Mouse (Mus musculus) layer of hippocampus, adult 2 months (tissue): ENCODE measurements around the gene Rnf40. TPM values are rescaled to one million over a fixed set of nuclear protein-coding genes. Genes with fewer than 3 reads are reported as not detected.
A peak's percentile ranks its signal among the peaks of the same experiment; 100 is the strongest.

Source experiments
- DNase-seq, 2 experiments: peaks; one replicate each; pipeline ENCODE4 v3.0.0; 2022; ENCODE audit warnings: low spot score in 2 of 2
- H3K27ac ChIP-seq: fragments of 200-600 bp; 2 replicates; pipeline ENCODE4 v1.8.1; 2022
- H3K4me3 ChIP-seq: fragments of 200-600 bp; 2 replicates; pipeline ENCODE4 v1.8.1; 2022; ENCODE audit warnings: mild to moderate bottlenecking
- CTCF ChIP-seq: fragments of 200-600 bp; conservative IDR thresholded peaks from 2 replicates; pipeline ENCODE4 v1.8.1; 2022; ENCODE audit warnings: antibody characterized with exemption, mild to moderate bottlenecking, moderate library complexity
- long read RNA-seq, 2 experiments: library from polyadenylated mRNA; stranded (forward); transcript quantifications; one replicate each; pipeline ENCODE4 v2.0.0; 2021; ENCODE audit warnings: borderline mapping rate in 2 of 2
- total RNA-seq, 2 experiments: library from RNA; stranded (reverse); gene quantifications; 2 replicates each; pipeline ENCODE4 v1.2.3; 2021

The Rnf40 gene
- 10 to 100 TPM; 69.5 to 72.8 TPM for total RNA-seq
- long read RNA-seq, experiment 1, full-length matches to known transcripts: 65 of 95 reads
- long read RNA-seq, experiment 1, partial matches to known transcripts: 10 of 95 reads
- long read RNA-seq, experiment 1, other reads (novel, unspliced or antisense): 20 of 95 reads
- long read RNA-seq, experiment 2, full-length matches to known transcripts: 74 of 105 reads
- long read RNA-seq, experiment 2, partial matches to known transcripts: 11 of 105 reads
- long read RNA-seq, experiment 2, other reads (novel, unspliced or antisense): 20 of 105 reads

DNA sequence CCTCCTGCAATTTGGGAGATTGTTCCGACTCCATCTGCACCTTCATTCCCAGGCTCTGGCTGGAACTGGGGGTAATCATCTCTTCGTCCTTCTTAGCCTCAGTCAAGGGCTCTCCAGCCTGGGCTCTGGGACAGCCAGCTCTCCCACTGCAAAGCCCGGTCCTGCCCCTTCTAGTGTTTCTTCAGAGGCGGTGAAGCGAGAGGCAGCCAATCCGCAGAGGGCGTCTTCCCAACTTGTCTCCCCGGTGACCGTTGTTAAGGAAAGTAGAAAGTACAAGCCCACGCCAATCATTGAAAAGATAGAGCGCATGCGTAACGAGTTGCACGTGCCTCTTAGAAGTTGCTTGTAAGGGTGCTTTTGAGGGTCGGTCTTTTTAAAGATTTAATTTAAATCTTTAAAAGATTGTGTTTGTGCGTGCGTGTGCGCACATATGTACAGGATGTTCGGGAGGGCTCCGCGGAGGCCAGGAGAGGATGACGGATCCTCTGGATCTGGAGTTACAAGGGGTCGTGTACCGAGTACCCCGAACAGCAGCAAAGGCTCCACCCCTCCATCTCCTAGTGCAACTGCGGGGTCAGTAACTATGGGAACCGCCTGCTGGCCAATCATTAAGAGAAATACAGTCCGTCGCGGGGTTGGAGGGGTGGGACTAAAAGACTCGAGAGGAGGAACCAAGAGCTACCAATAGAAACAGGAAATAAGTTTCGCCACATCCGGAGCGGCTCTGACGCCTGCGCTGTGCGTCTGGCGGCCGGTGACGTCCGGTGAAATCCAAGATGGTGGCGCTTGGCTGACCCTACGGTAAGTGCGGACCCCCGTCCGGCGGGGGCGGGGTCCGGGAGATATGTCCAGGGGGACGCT is at the start of gene Rnf40, which contains the start of gene Ccdc189:
TSS of gene Rnf40 (plus strand) at position 757 of the 861 bp plus-strand sequence.
TSS of gene Ccdc189 (minus strand) at position 585 of the 861 bp plus-strand sequence.
- H3K4me3 ChIP-seq: peak within 1 kb of the TSS; percentile 99
- DNase-seq: peak; percentile 89 to 98
- peak within 1 kb of the TSS; percentile 93 for H3K27ac ChIP-seq
- no peak; the same call in 1 of the 2 replicates for TF ChIP-seq CTCF

DNA sequence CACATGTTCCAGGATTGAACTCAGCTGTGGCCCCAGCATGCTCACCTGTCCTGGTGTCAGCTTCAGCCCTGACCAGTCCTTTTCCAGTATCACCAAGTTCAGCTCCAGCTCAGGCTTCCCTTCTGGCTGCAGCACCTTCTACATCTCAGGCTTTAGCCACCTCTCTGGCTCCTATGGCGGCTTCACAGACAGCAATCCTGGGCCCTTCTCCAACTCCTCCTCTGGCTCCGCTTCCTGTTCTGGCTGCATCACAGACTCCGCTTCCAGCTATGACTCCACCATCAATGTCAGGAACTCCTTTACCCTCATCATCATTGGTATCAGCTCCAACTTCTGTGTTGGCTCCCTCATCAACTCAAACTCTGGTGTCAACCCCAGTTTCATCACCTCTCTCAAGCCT is 46.9 kb upstream of the Rnf40 start:
- Histone ChIP-seq H3K27ac (no peak overlapping the region), H3K4me3 (no peak overlapping the region)
- no peak for DNase-seq
- TF ChIP-seq CTCF: no peak

DNA sequence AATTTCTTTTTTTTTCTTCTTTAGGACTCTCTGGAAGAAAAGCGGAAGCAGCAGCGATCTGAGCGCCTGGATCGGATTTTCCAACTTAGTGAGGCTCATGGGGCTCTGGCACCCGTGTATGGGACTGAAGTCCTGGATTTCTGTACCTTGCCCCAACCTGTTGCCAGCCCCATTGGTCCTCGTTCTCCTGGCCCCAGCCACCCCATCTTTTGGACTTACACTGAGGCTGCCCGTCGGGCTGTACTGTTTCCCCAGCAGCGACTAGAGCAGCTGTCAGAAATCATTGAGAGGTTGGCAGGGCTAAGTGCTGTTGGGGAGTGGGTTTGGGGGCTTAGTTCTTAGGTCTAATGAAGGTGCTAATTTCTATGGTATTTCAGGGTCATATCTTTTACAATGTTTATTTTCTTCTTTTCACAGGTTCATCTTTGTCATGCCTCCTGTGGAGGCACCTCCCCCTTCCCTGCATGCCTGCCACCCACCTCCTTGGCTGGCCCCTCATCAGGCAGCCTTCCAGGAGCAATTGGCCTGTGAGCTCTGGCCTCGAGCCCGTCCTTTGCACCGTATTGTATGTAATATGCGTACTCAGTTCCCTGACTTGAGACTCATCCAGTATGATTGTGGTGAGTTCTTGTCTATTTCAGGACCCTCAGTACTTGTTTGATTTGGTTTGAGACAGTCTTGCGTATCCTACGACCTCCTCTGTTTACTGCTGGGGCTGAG is 39.3 kb upstream of the Rnf40 start:
- no peak overlapping the region for H3K4me3 ChIP-seq
- peak in 1 of 2 experiments; percentile 33 for DNase-seq
- H3K27ac ChIP-seq: peak overlapping the region; percentile 39; the same call in 1 of the 2 replicates
- TF ChIP-seq CTCF: no peak

DNA sequence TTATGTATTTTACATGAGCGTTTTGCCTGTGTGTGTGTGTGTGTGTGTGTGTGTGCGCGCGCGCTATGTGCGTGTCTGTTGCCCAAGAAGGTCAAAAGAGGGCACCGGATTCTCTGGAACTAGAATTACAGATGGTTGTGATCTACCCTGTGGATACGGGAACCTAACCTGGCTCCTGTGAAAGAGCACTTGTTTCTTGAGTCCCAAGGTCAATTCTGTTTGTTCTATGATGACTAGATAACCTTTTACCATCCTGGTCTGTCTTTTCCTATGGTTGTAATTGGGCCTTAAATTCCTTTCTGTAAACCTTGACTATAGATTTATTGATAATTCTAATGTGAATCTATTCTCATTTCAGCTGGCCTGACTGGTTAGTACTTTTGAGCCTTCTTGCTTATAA is 37.0 kb upstream of the Rnf40 start:
- Histone ChIP-seq H3K27ac (no peak overlapping the region), H3K4me3 (no peak overlapping the region)
- no peak for TF ChIP-seq CTCF
- DNase-seq: no peak

DNA sequence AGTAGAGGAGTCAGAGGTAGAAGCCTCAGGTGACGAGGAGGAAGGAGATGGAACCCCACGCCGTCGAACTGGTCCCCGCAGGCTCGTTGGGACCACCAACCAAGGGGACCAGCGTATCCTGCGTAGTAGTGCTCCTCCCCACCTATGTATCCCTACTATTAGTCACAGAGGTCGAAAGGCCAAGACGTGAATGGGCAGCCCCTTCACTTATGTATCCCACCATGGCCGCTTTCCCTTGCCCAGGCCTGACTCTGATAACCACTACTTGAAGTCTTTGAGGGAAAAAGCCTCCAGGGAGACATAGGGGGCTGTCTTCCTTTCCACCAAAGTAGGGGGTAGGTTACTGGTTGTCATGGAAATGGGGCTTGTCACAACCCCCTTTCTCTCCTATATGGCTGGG is 28.0 kb upstream of the Rnf40 start:
- H3K27ac ChIP-seq: no peak overlapping the region
- no peak for TF ChIP-seq CTCF
- DNase-seq: no peak
- no peak overlapping the region for H3K4me3 ChIP-seq

DNA sequence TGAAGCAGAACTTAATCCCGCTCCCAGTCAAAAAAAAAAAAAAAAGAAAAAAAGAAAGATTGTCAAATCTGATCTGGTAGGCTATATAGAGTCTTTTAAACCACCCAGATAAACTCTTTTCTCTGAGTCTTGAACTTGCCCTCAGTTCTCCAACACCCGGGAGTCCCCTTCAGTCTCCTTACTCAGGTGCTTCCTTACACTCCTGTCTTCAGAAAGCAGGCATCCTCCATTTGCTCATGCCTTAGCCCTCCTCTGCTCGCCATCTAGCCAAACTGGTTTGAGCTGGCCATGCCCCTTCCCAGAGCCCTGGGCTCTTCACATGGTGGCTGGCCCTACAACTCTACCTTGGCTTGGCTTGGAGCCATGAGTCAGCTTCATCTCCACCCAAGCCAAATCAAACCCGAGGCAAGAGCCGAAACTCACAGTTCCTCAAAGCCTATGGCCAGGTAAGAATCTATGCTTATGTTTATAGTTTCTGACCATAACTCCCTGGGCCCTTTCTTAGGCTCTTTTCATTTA is 27.2 kb upstream of the Rnf40 start, which contains the start of gene Tmem265:
TSS of gene Tmem265 (plus strand) at position 51 of the 519 bp plus-strand sequence.
- no peak for DNase-seq
- Histone ChIP-seq H3K4me3 (no peak within 1 kb of the TSS), H3K27ac (no peak within 1 kb of the TSS)
- TF ChIP-seq CTCF: no peak

DNA sequence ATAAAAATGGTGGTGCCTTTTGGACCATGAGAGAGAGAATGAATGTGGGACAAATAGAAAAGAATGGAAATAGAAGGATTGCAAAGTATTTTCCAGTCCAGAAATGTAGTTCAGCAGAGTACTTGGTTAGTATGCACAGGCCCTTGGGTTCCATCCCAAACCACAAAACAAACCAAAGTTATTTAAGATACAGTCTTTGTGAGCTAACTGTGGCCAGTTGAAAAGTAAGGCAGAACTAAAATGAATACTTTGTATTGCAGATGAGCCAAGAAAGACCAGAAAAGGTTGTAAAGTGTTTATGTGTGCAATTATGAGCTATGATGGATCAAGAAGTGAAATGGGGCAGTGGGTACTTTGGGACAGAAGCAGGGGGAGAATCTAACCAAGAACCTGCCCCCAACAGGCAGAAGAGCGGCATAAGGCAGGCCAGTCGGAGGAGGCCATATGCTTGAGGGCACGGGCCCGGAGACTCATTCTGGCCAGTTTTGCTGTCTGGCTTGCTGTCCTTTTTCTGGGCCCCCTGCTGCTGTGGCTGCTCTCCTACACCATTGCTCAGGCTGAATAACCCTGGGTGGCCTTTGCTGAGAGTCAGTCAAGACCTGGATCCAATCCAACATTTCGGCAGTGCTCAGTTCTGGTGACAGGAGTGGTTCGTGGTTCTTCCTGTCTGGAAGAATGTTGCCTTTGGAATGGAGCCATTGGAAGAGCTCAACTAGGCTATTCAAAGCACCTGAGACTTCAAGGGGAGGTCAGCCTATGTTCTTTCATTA is 24.0 kb upstream of the Rnf40 start:
- TF ChIP-seq CTCF: peak; percentile 25; the same call in 1 of the 2 replicates
- Histone ChIP-seq H3K27ac (no peak overlapping the region), H3K4me3 (no peak overlapping the region)
- DNase-seq: no peak

DNA sequence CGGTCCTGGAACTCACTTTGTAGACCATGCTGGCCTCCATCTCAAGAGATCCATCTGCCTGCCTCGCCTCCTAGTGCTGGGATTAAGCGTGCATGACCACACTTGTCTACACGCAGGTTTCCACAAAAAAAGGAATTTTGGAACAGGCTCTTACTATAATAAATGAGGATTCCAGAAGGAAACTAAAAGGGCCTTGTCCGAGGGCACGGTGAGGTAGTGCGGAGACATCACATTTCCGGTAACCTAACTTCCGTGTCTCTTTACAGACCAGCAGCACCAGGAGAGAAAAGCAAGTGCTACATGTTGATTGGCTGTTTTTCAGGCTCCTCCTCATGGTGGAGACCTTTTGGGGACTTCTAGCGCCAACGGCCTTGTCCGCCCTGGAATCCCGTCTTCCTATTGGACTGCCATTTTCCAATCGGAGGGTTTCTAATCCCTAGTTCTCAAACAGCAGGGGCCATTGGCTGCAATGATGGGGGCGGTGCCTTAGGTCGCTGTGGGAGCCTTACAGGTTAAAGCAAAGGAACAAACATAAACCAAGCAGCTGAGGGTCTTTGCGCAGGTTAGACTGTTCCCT is 15.6 kb upstream of the Rnf40 start, which contains the start of gene Phkg2:
TSS of gene Phkg2 (plus strand) at position 446 of the 577 bp plus-strand sequence.
- peak; percentile 36; the same call in 1 of the 2 replicates for TF ChIP-seq CTCF
- DNase-seq: peak; percentile 86 to 97
- Histone ChIP-seq H3K27ac (peak within 1 kb of the TSS; percentile 94), H3K4me3 (peak within 1 kb of the TSS; percentile 87)

DNA sequence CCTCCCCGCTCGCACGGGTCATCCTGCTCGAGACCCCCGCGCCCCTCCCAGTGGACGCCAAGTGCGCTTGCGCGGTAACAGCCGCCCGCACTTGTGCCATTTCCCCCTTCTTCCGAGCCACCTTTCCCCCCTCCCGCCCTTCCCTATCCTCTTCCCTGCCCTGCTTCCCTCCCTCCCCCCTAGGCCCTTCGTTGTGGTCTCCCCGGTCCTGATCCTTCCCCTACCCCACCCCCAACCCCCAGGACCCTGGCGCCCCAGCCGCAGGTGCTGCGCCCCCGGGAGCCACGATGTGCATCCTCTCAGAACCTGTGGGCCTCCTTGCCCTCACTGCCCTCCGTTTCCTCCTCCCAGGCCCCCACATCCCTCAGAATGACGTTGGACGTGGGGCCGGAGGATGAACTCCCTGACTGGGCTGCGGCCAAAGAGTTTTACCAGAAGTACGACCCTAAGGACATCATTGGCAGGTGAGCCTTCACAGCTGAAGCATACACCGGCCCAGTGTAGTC is 15.0 kb upstream of the Rnf40 start:
- peak overlapping the region; percentile 87 for H3K4me3 ChIP-seq
- DNase-seq: no peak

DNA sequence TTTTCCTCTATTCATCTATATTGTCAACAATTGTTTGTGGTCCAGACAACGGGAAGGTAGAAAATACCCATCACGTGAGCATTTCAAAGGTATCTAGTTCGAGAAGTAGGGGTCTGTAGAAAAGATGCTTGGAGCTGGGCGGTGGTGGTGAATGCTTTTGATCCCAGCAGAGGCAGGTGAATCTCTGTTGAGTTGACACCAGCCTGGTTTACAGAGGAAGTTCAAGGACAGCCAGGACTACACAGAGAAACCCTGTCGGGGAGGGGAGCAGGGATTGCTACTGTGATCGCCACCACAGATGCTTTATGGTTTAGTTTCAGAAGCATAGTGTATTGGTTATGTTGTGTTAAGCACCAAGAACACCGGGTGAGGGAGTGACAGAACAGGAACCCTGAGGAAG is 14.5 kb upstream of the Rnf40 start:
- Histone ChIP-seq H3K4me3 (peak overlapping the region; percentile 87), H3K27ac (peak overlapping the region; percentile 94)
- DNase-seq: no peak
- TF ChIP-seq CTCF: no peak

More for the DNA sequence above, 15.0 kb upstream of the Rnf40 start:
- H3K27ac ChIP-seq: peak overlapping the region; percentile 94
- no peak for TF ChIP-seq CTCF

DNA sequence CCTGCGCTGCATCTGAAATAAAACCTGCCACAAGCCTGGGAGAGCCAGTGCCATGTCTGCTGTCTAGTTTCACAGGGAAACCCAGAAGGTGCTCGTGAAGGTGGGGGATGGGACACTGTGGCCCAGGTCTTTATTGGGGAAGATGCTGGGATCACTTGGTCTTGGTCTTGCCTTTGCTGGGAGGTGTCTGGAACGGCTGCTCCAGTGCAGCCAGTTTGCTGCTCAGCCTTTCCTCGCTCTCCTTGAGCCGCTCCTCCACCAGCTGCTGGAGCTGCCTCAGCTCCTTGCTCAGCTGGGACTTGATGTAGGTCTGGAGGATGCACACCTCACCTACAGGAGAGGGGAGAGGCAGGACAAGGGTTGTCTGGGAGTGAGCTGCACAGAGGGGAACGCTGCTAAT is 5.3 kb upstream of the Rnf40 start:
- no peak for TF ChIP-seq CTCF
- DNase-seq: no peak
- Histone ChIP-seq H3K4me3 (no peak overlapping the region), H3K27ac (no peak overlapping the region)
